9 mouse cellular contexts compared by ENCODE assay signal in genomic region chr1:51671287-51671686, GRCm38 (mm10).
DNase-seq lines count a peak whose midpoint lies in the region; ATAC-seq lines count a peak whose summit lies in the region.
"Had no signal": no experiment of that assay in that cellular context is flagged by ENCODE, and none has a peak within 500 bp of the region (broad histone marks: within the 10 kb centered on the region; RNA-seq: fewer than 3 reads in every experiment).

No protein-coding gene starts in this region.

- no peak overlapping the region for H3K9ac ChIP-seq in kidney, embryonic 15.5 days
- no peak overlapping the region for H3K9ac ChIP-seq in forebrain, embryonic 15.5 days (replicated peaks)
- H3K9ac ChIP-seq: liver, embryonic 15.5 days had no signal

- H3K4me2 ChIP-seq in kidney, embryonic 15.5 days = no peak overlapping the region
- H3K4me2 ChIP-seq in forebrain, embryonic 15.5 days (replicated peaks) = no peak overlapping the region
- H3K4me2 ChIP-seq: liver, embryonic 15.5 days had no signal

- H3K9me3 ChIP-seq in kidney, embryonic 15.5 days (replicated peaks) = no peaks in the 10 kb centered on the region
- no peaks in the 10 kb centered on the region for H3K9me3 ChIP-seq in forebrain, embryonic 15.5 days
- H3K9me3 ChIP-seq: liver, embryonic 15.5 days had no signal

- no peak for ATAC-seq in kidney, embryonic 15.5 days (replicated peaks; ENCODE audit: low FRiP score)
- ATAC-seq in forebrain, embryonic 15.5 days (replicated peaks) = peak; percentile 90

- no peaks in the 10 kb centered on the region for H3K27me3 ChIP-seq in kidney, embryonic 15.5 days
- H3K27me3 ChIP-seq in forebrain, embryonic 15.5 days = no peaks in the 10 kb centered on the region
- H3K27me3 ChIP-seq: liver, embryonic 15.5 days had no signal

- no peak overlapping the region for H3K4me3 ChIP-seq in kidney, embryonic 15.5 days (replicated peaks)
- H3K4me3 ChIP-seq in forebrain, embryonic 15.5 days = no peak overlapping the region
- H3K4me3 ChIP-seq: liver, embryonic 15.5 days had no signal

- 46% methylated on average over 3 of the region's 3 CpGs for whole genome bisulfite sequencing in kidney, embryonic 15.5 days
- 37% methylated on average over 3 of the region's 3 CpGs for WGBS in forebrain, embryonic 15.5 days

- no peaks in the 10 kb centered on the region for H3K36me3 ChIP-seq in kidney, embryonic 15.5 days
- no peaks in the 10 kb centered on the region for H3K36me3 ChIP-seq in forebrain, embryonic 15.5 days
- H3K36me3 ChIP-seq: liver, embryonic 15.5 days had no signal

- H3K4me1 ChIP-seq in kidney, embryonic 15.5 days = no peaks in the 10 kb centered on the region
- peaks cover 6% of the 10 kb centered on the region; the same call in 1 of the 2 replicates for H3K4me1 ChIP-seq in forebrain, embryonic 15.5 days
- H3K4me1 ChIP-seq: liver, embryonic 15.5 days had no signal

- H3K27ac ChIP-seq in kidney, embryonic 15.5 days = no peak overlapping the region
- peak overlapping the region; percentile 31; the same call in 1 of the 2 replicates for H3K27ac ChIP-seq in forebrain, embryonic 15.5 days (replicated peaks)
- H3K27ac ChIP-seq: liver, embryonic 15.5 days had no signal

- DNase-seq in kidney, adult 11 months = peak; percentile 14
- peak; percentile 90 for DNase-seq in cerebellum, adult 11-12 months
- DNase-seq in layer of hippocampus, postnatal 36 days = peak; percentile 31 to 44
- no peak for DNase-seq in urinary bladder, adult 2 months (ENCODE audit: low spot score)
- DNase-seq in left cerebral cortex, adult 8-10 months (ENCODE audit: low spot score in 2 of 2) = no peak
- DNase-seq in left cerebral cortex, postnatal 36 days (ENCODE audit: low spot score in 2 of 2) = no peak

- intact Hi-C loops in left cerebral cortex, postnatal 36 days (cut with DNase I) = no loop called here

Comparison
In these comparisons a context has a peak if more than half of its experiments do, and no peak if none do; other contexts are left out.
1. DNase-seq: peak in kidney, adult 11 months (single experiment), cerebellum, adult 11-12 months (single experiment) and layer of hippocampus, postnatal 36 days (2 of 2); none in urinary bladder, adult 2 months (single experiment), left cerebral cortex, adult 8-10 months (0 of 2) and left cerebral cortex, postnatal 36 days (0 of 2).